Mouse (Mus musculus) natural killer cell, adult 2 months (primary cell): ENCODE measurements around the gene Akt1s1.

Source experiments
- DNase-seq, 2 experiments: peaks; one replicate each; pipeline ENCODE4 v3.0.0; 2022; ENCODE audit warnings: low spot score in 2 of 2

Akt1s1 gene

GRCm38 (mm10) chr7:44853065-44853464, 4.3 kb downstream of the Akt1s1 start:
- DNase-seq = no peak

- DNase-seq = no peak
Observed at GRCm38 (mm10) chr7:44853596-44854355, 5.0 kb downstream of the Akt1s1 start.

- peak; percentile 74 for DNase-seq
Observed at GRCm38 (mm10) chr7:44854356-44855031, 5.7 kb downstream of the Akt1s1 start.

GRCm38 (mm10) chr7:44855036-44855435, 6.2 kb downstream of the Akt1s1 start:
- DNase-seq = no peak

- no peak for DNase-seq
Observed at GRCm38 (mm10) chr7:44856265-44856916, 7.6 kb downstream of the Akt1s1 start.

- peak; percentile 75 to 81 for DNase-seq
Observed at GRCm38 (mm10) chr7:44857042-44857552, 8.3 kb downstream of the Akt1s1 start, which contains the start of gene Pnkp. Pnkp (plus strand) TSS chr7:44857139.

GRCm38 (mm10) chr7:44857905-44858304, 9.1 kb downstream of the Akt1s1 start:
- DNase-seq = peak; percentile 40 to 41

GRCm38 (mm10) chr7:44859896-44860295, 11.1 kb downstream of the Akt1s1 start:
- DNase-seq = no peak

GRCm38 (mm10) chr7:44860576-44861428, 12.0 kb downstream of the Akt1s1 start:
- peak; percentile 53 to 69 for DNase-seq

GRCm38 (mm10) chr7:44861429-44861816, 12.6 kb downstream of the Akt1s1 start:
- DNase-seq = no peak

GRCm38 (mm10) chr7:44862434-44862833, 13.6 kb downstream of the Akt1s1 start:
- DNase-seq = no peak

- DNase-seq = no peak
Observed at GRCm38 (mm10) chr7:44863210-44863609, 14.4 kb downstream of the Akt1s1 start.

GRCm38 (mm10) chr7:44863982-44864494, 15.2 kb downstream of the Akt1s1 start:
- no peak for DNase-seq

GRCm38 (mm10) chr7:44864595-44865542, 16.1 kb downstream of the Akt1s1 start:
- peak in 1 of 2 experiments; percentile 26 for DNase-seq

- no peak for DNase-seq
Observed at GRCm38 (mm10) chr7:44866276-44867009, 17.7 kb downstream of the Akt1s1 start.

- no peak for DNase-seq
Observed at GRCm38 (mm10) chr7:44867010-44867702, 18.4 kb downstream of the Akt1s1 start.

GRCm38 (mm10) chr7:44867802-44868201, 19.0 kb downstream of the Akt1s1 start:
- DNase-seq = no peak

GRCm38 (mm10) chr7:44868465-44868864, 19.7 kb downstream of the Akt1s1 start:
- no peak for DNase-seq
